Mouse (Mus musculus): ENCODE data around the gene Pik3cb. TPM values are rescaled to one million over a fixed set of nuclear protein-coding genes. Genes with fewer than 3 reads are reported as not detected.

The Pik3cb gene
- polyA plus RNA-seq, 1 experiment from 2014 or later = 2.8 TPM

- no peaks in the 10 kb centered on the region for H3K9me3 ChIP-seq
- peaks cover 37% of the 10 kb centered on the region for H3K36me3 ChIP-seq
- H3K4me3 ChIP-seq = no peak overlapping the region
- no peaks in the 10 kb centered on the region for H3K27me3 ChIP-seq (ENCODE audit: insufficient read depth, poor library complexity, severe bottlenecking)
- H3K4me1 ChIP-seq (replicated peaks) = no peaks in the 10 kb centered on the region
- WGBS = 86% methylated on average over 3 of the region's 3 CpGs
- H3K27ac ChIP-seq = no peak overlapping the region
- no peak for DNase-seq (ENCODE audit: low spot score)
Observed at GRCm38 (mm10) chr9:99057751-99058150, 82.7 kb downstream of the Pik3cb start.

- WGBS = 66% methylated on average over 6 of the region's 6 CpGs
- DNase-seq (ENCODE audit: low spot score) = no peak
- Histone ChIP-seq H3K4me1 (replicated peaks) (0 out of 2 replicates have a peak, but pooled peaks cover 8% of the 10 kb centered on the region), H3K4me3 (no peak overlapping the region), H3K9me3 (no peaks in the 10 kb centered on the region), H3K36me3 (peaks cover 31% of the 10 kb centered on the region), H3K27me3 (ENCODE audit: insufficient read depth, poor library complexity, severe bottlenecking) (no peaks in the 10 kb centered on the region), H3K27ac (no peak overlapping the region)
Observed at GRCm38 (mm10) chr9:99049760-99050159, 90.7 kb downstream of the Pik3cb start.

GRCm38 (mm10) chr9:99048724-99049250, 91.6 kb downstream of the Pik3cb start:
- no peak for DNase-seq (ENCODE audit: low spot score)
- Histone ChIP-seq H3K4me3 (no peak overlapping the region), H3K36me3 (peaks cover 32% of the 10 kb centered on the region), H3K27ac (no peak overlapping the region), H3K9me3 (no peaks in the 10 kb centered on the region), H3K4me1 (replicated peaks) (0 out of 2 replicates have a peak, but pooled peaks cover 8% of the 10 kb centered on the region), H3K27me3 (ENCODE audit: insufficient read depth, poor library complexity, severe bottlenecking) (no peaks in the 10 kb centered on the region)
- 74% methylated on average over 1 of the region's 1 CpGs for WGBS

GRCm38 (mm10) chr9:99044761-99045160, 95.7 kb downstream of the Pik3cb start:
- peaks cover 34% of the 10 kb centered on the region for H3K36me3 ChIP-seq
- WGBS = 90% methylated on average over 8 of the region's 8 CpGs
- H3K27me3 ChIP-seq (ENCODE audit: insufficient read depth, poor library complexity, severe bottlenecking) = no peaks in the 10 kb centered on the region
- 0 out of 2 replicates have a peak, but pooled peaks cover 4% of the 10 kb centered on the region for H3K4me1 ChIP-seq (replicated peaks)
- DNase-seq (ENCODE audit: low spot score) = no peak
- H3K27ac ChIP-seq = no peak overlapping the region
- H3K4me3 ChIP-seq = no peak overlapping the region
- no peaks in the 10 kb centered on the region for H3K9me3 ChIP-seq

GRCm38 (mm10) chr9:99042641-99043040, 97.8 kb downstream of the Pik3cb start:
- Histone ChIP-seq H3K27ac (no peak overlapping the region), H3K36me3 (peaks cover 46% of the 10 kb centered on the region), H3K4me3 (no peak overlapping the region), H3K27me3 (ENCODE audit: insufficient read depth, poor library complexity, severe bottlenecking) (no peaks in the 10 kb centered on the region), H3K9me3 (no peaks in the 10 kb centered on the region), H3K4me1 (replicated peaks) (0 out of 2 replicates have a peak, but pooled peaks cover 4% of the 10 kb centered on the region)
- WGBS = 89% methylated on average over 4 of the region's 4 CpGs
- DNase-seq (ENCODE audit: low spot score) = no peak

- Histone ChIP-seq H3K27me3 (ENCODE audit: insufficient read depth, poor library complexity, severe bottlenecking) (no peaks in the 10 kb centered on the region), H3K36me3 (peaks cover 46% of the 10 kb centered on the region), H3K27ac (no peak overlapping the region), H3K9me3 (no peaks in the 10 kb centered on the region), H3K4me1 (replicated peaks) (0 out of 2 replicates have a peak, but pooled peaks cover 4% of the 10 kb centered on the region), H3K4me3 (no peak overlapping the region)
- 81% methylated on average over 9 of the region's 9 CpGs for WGBS
- DNase-seq (ENCODE audit: low spot score) = no peak
Observed at GRCm38 (mm10) chr9:99041994-99042393, 98.4 kb downstream of the Pik3cb start.

- no peaks in the 10 kb centered on the region for H3K27me3 ChIP-seq (ENCODE audit: insufficient read depth, poor library complexity, severe bottlenecking)
- DNase-seq (ENCODE audit: low spot score) = no peak
- no peaks in the 10 kb centered on the region for H3K9me3 ChIP-seq
- peaks cover 15% of the 10 kb centered on the region; the same call in 1 of the 2 replicates for H3K36me3 ChIP-seq
- no peak within 1 kb of the TSS for H3K4me3 ChIP-seq
- no peak within 1 kb of the TSS for H3K27ac ChIP-seq
- H3K4me1 ChIP-seq (replicated peaks) = no peaks in the 10 kb centered on the region
- 85% methylated on average over 12 of the region's 12 CpGs for WGBS
Observed at GRCm38 (mm10) chr9:99035575-99035974, 104.8 kb downstream of the Pik3cb start, which contains the start of gene Gm1123. Gene Gm1123 (minus strand): TSS chr9:99035715.

GRCm38 (mm10) chr9:99034111-99034510, 106.3 kb downstream of the Pik3cb start:
- H3K4me3 ChIP-seq = no peak overlapping the region
- WGBS = 84% methylated on average over 8 of the region's 8 CpGs

GRCm38 (mm10) chr9:99032031-99032430, 108.4 kb downstream of the Pik3cb start:
- H3K27me3 ChIP-seq (ENCODE audit: insufficient read depth, poor library complexity, severe bottlenecking) = no peaks in the 10 kb centered on the region
- no peak overlapping the region for H3K27ac ChIP-seq
- no peak for DNase-seq (ENCODE audit: low spot score)
- no peak overlapping the region for H3K4me3 ChIP-seq
- H3K36me3 ChIP-seq = no peaks in the 10 kb centered on the region
- H3K4me1 ChIP-seq (replicated peaks) = no peaks in the 10 kb centered on the region
- H3K9me3 ChIP-seq = no peaks in the 10 kb centered on the region
- 91% methylated on average over 8 of the region's 8 CpGs for WGBS

More at GRCm38 (mm10) chr9:99034111-99034510, 106.3 kb downstream of the Pik3cb start:
- H3K9me3 ChIP-seq = no peaks in the 10 kb centered on the region
- H3K27ac ChIP-seq = no peak overlapping the region
- DNase-seq (ENCODE audit: low spot score) = no peak
- H3K36me3 ChIP-seq = peaks cover 6% of the 10 kb centered on the region; the same call in 1 of the 2 replicates
- H3K4me1 ChIP-seq (replicated peaks) = no peaks in the 10 kb centered on the region
- H3K27me3 ChIP-seq (ENCODE audit: insufficient read depth, poor library complexity, severe bottlenecking) = no peaks in the 10 kb centered on the region

GRCm38 (mm10) chr9:99021751-99022150, 118.7 kb downstream of the Pik3cb start:
- Histone ChIP-seq H3K36me3 (no peaks in the 10 kb centered on the region), H3K4me1 (replicated peaks) (no peaks in the 10 kb centered on the region), H3K27me3 (ENCODE audit: insufficient read depth, poor library complexity, severe bottlenecking) (no peaks in the 10 kb centered on the region; the same call in 1 of the 2 replicates), H3K9me3 (no peaks in the 10 kb centered on the region), H3K27ac (no peak overlapping the region), H3K4me3 (no peak overlapping the region)
- 88% methylated on average over 4 of the region's 4 CpGs for WGBS
- no peak for DNase-seq (ENCODE audit: low spot score)

- H3K4me1 ChIP-seq (replicated peaks) = no peaks in the 10 kb centered on the region
- no peaks in the 10 kb centered on the region for H3K36me3 ChIP-seq
- WGBS = 23% methylated on average over 5 of the region's 5 CpGs
- no peak for DNase-seq (ENCODE audit: low spot score)
- H3K9me3 ChIP-seq = no peaks in the 10 kb centered on the region
- H3K27me3 ChIP-seq (ENCODE audit: insufficient read depth, poor library complexity, severe bottlenecking) = no peaks in the 10 kb centered on the region; the same call in 1 of the 2 replicates
- H3K27ac ChIP-seq = no peak overlapping the region
- no peak overlapping the region for H3K4me3 ChIP-seq
Observed at GRCm38 (mm10) chr9:99021166-99021565, 119.3 kb downstream of the Pik3cb start.

GRCm38 (mm10) chr9:99017679-99018078, 122.7 kb downstream of the Pik3cb start:
- Histone ChIP-seq H3K9me3 (no peaks in the 10 kb centered on the region), H3K27me3 (ENCODE audit: insufficient read depth, poor library complexity, severe bottlenecking) (no peaks in the 10 kb centered on the region; the same call in 1 of the 2 replicates), H3K4me1 (replicated peaks) (no peaks in the 10 kb centered on the region), H3K4me3 (no peak overlapping the region), H3K36me3 (no peaks in the 10 kb centered on the region), H3K27ac (no peak overlapping the region)
- no peak for DNase-seq (ENCODE audit: low spot score)
- WGBS = 88% methylated on average over 6 of the region's 6 CpGs

- no peak for DNase-seq (ENCODE audit: low spot score)
- Histone ChIP-seq H3K27me3 (ENCODE audit: insufficient read depth, poor library complexity, severe bottlenecking) (no peaks in the 10 kb centered on the region; the same call in 1 of the 2 replicates), H3K27ac (no peak overlapping the region), H3K36me3 (no peaks in the 10 kb centered on the region), H3K4me1 (replicated peaks) (no peaks in the 10 kb centered on the region), H3K4me3 (no peak overlapping the region), H3K9me3 (no peaks in the 10 kb centered on the region)
- 85% methylated on average over 3 of the region's 3 CpGs for WGBS
Observed at GRCm38 (mm10) chr9:99016759-99017158, 123.7 kb downstream of the Pik3cb start.
